Mouse (Mus musculus) liver, embryonic 15.5 days (tissue): ENCODE measurements around the gene Mc1r. TPM values are rescaled to one million over a fixed set of nuclear protein-coding genes. Genes with fewer than 3 reads are reported as not detected.

Source experiments
- ATAC-seq: fragments of 200-750 bp; cut with Nextera tagmentation; 2 replicates; pipeline ENCODE4 v1.8.0; 2017; ENCODE audit warnings: moderate number of reproducible peaks, mild to moderate bottlenecking, moderate library complexity; ENCODE audit not compliant: insufficient read depth
- H3K27ac ChIP-seq: fragments of 300-500 bp; sonication (generic); replicated peaks from 2 replicates; pipeline ENCODE4 v1.5.1; 2015; ENCODE audit warnings: mild to moderate bottlenecking, inconsistent platforms
- H3K27me3 ChIP-seq: fragments of 300-500 bp; sonication (generic); 2 replicates; pipeline ENCODE4 v1.6.1; 2015; ENCODE audit warnings: mild to moderate bottlenecking, inconsistent platforms
- H3K36me3 ChIP-seq: fragments of 300-500 bp; sonication (generic); replicated peaks from 2 replicates; pipeline ENCODE4 v1.6.1; 2015; ENCODE audit warnings: moderate library complexity, mild to moderate bottlenecking, inconsistent platforms
- H3K4me1 ChIP-seq: fragments of 300-500 bp; sonication (generic); replicated peaks from 2 replicates; pipeline ENCODE4 v1.6.1; 2015; ENCODE audit warnings: inconsistent platforms
- H3K4me2 ChIP-seq: fragments of 300-500 bp; sonication (generic); 2 replicates; pipeline ENCODE4 v1.6.1; 2015; ENCODE audit warnings: moderate library complexity, mild to moderate bottlenecking, inconsistent platforms
- H3K4me3 ChIP-seq: fragments of 300-500 bp; sonication (generic); replicated peaks from 2 replicates; pipeline ENCODE4 v1.5.1; 2015; ENCODE audit warnings: mild to moderate bottlenecking, inconsistent platforms
- H3K9ac ChIP-seq: fragments of 300-500 bp; sonication (generic); 2 replicates; pipeline ENCODE4 v1.6.1; 2015; ENCODE audit warnings: moderate library complexity, mild to moderate bottlenecking, inconsistent platforms
- H3K9me3 ChIP-seq: fragments of 300-500 bp; sonication (generic); replicated peaks from 2 replicates; pipeline ENCODE4 v1.6.1; 2016; ENCODE audit warnings: inconsistent platforms
- WGBS: fragments of 180-500 bp; shearing (Covaris S2); methylation state at CpG from one replicate; pipeline ENCODE4 v1.1.7; 2015; ENCODE audit warnings: mixed read lengths; ENCODE audit not compliant: insufficient replicate concordance; 5-methylcytosine and 5-hydroxymethylcytosine counted together
- polyA plus RNA-seq: library from polyadenylated mRNA; unstranded; fragments of >200 nt; fragmentation: Nextera tagmentation; extraction: Ambion mirVana; gene quantifications from 2 replicates; pipeline ENCODE4 v1.2.1, GENCODE M21; 2015

Gene Mc1r
- polyA plus RNA-seq, 1 experiment from 2014 or later: not detected

GRCm38 (mm10) chr8:123453291-123453690 lies 46.4 kb downstream of the Mc1r start:
- no peaks in the 10 kb centered on the region for H3K9me3 ChIP-seq
- H3K36me3 ChIP-seq: peaks cover 47% of the 10 kb centered on the region
- peaks cover 21% of the 10 kb centered on the region for H3K4me1 ChIP-seq
- no peaks in the 10 kb centered on the region for H3K27me3 ChIP-seq
- no peak overlapping the region for H3K4me3 ChIP-seq
- H3K9ac ChIP-seq: no peak overlapping the region
- H3K4me2 ChIP-seq: no peak overlapping the region
- 62% methylated on average over 7 of the region's 7 CpGs for WGBS
- H3K27ac ChIP-seq: no peak overlapping the region
- ATAC-seq: no peak

- H3K27ac ChIP-seq: no peak overlapping the region
- peaks cover 21% of the 10 kb centered on the region for H3K4me1 ChIP-seq
- H3K9me3 ChIP-seq: no peaks in the 10 kb centered on the region
- no peak for ATAC-seq
- H3K4me2 ChIP-seq: no peak overlapping the region
- no peak overlapping the region for H3K9ac ChIP-seq
- 85% methylated on average over 5 of the region's 5 CpGs for WGBS
- H3K4me3 ChIP-seq: no peak overlapping the region
- H3K36me3 ChIP-seq: peaks cover 51% of the 10 kb centered on the region
- no peaks in the 10 kb centered on the region for H3K27me3 ChIP-seq
Observed at GRCm38 (mm10) chr8:123453951-123454350, 47.0 kb downstream of the Mc1r start.

- H3K9ac ChIP-seq: no peak overlapping the region
- no peaks in the 10 kb centered on the region for H3K27me3 ChIP-seq
- no peak overlapping the region for H3K4me2 ChIP-seq
- no peak overlapping the region for H3K27ac ChIP-seq
- H3K36me3 ChIP-seq: peaks cover 53% of the 10 kb centered on the region
- no peak for ATAC-seq
- peaks cover 21% of the 10 kb centered on the region for H3K4me1 ChIP-seq
- no peaks in the 10 kb centered on the region for H3K9me3 ChIP-seq
- WGBS: 41% methylated on average over 6 of the region's 6 CpGs
- H3K4me3 ChIP-seq: no peak overlapping the region
Observed at GRCm38 (mm10) chr8:123454559-123454958, 47.7 kb downstream of the Mc1r start.

Other genes starting within 250 kb of the Mc1r start
- gene Sult5a1, start 248.8 kb upstream of the Mc1r start, polyA plus RNA-seq: 0.76 and 0.96 TPM in 2 replicates
- gene Dpep1, start 220.9 kb upstream of the Mc1r start, polyA plus RNA-seq: 0.21 and 0.26 TPM in 2 replicates
- 59.5 and 63.8 TPM in 2 replicates for gene Chmp1a, start 194.3 kb upstream of the Mc1r start, polyA plus RNA-seq
- gene Spata33, start 194.3 kb upstream of the Mc1r start, polyA plus RNA-seq: 0.18 and 0.37 TPM in 2 replicates
- 8.9 and 9.0 TPM in 2 replicates for gene Cdk10, start 182.3 kb upstream of the Mc1r start, polyA plus RNA-seq
- 2.2 and 2.9 TPM in 2 replicates for gene Spata2l, start 170.9 kb upstream of the Mc1r start, polyA plus RNA-seq
- 8.0 and 9.2 TPM in 2 replicates for gene Zfp276, start 152.9 kb upstream of the Mc1r start, polyA plus RNA-seq
- 4.6 and 5.3 TPM in 2 replicates for gene Vps9d1, start 152.8 kb upstream of the Mc1r start, polyA plus RNA-seq
- gene Fanca, start 88.5 kb upstream of the Mc1r start, polyA plus RNA-seq: 15.5 and 16.7 TPM in 2 replicates
- gene Spire2, start 74.4 kb upstream of the Mc1r start, polyA plus RNA-seq: 3.0 and 3.4 TPM in 2 replicates
- 50.6 and 54.5 TPM in 2 replicates for gene Tcf25, start 33.4 kb upstream of the Mc1r start, polyA plus RNA-seq
- gene Tubb3, start 4.3 kb downstream of the Mc1r start, polyA plus RNA-seq: 0.67 and 0.99 TPM in 2 replicates
- gene Def8, start 16.4 kb downstream of the Mc1r start, polyA plus RNA-seq: 11.7 and 11.9 TPM in 2 replicates
- gene Afg3l1, start 70.8 kb downstream of the Mc1r start, polyA plus RNA-seq: 22.2 and 24.2 TPM in 2 replicates
- gene Dbndd1, start 108.4 kb downstream of the Mc1r start, polyA plus RNA-seq: 0.24 TPM in 2 replicates
- gene Gas8, start 111.7 kb downstream of the Mc1r start, polyA plus RNA-seq: 3.3 and 3.8 TPM in 2 replicates
- 1.7 TPM in 2 replicates for gene Rhou, start 246.8 kb downstream of the Mc1r start, polyA plus RNA-seq